Mouse (Mus musculus) left cerebral cortex, adult 2 months (tissue): ENCODE measurements around the gene Camta1. TPM values are rescaled to one million over a fixed set of nuclear protein-coding genes. Genes with fewer than 3 reads are reported as not detected.

Source experiments
- DNase-seq, 2 experiments: peaks; one replicate each; pipeline ENCODE4 v3.0.0; 2021 to 2022; ENCODE audit warnings: low spot score in 2 of 2, mixed read lengths in 1 of 2; ENCODE audit errors: extremely low spot score in 1 of 2
- H3K27ac ChIP-seq: fragments of 200-600 bp; 2 replicates; pipeline ENCODE4 v1.8.1; 2022
- H3K4me3 ChIP-seq: fragments of 200-600 bp; 2 replicates; pipeline ENCODE4 v1.8.1; 2022
- CTCF ChIP-seq: fragments of 200-600 bp; IDR thresholded peaks from 2 replicates; pipeline ENCODE4 v1.8.1; 2022; ENCODE audit warnings: antibody characterized with exemption, mild to moderate bottlenecking, moderate library complexity
- intact Hi-C: fragments of 180-260 bp; cut with DNase I; formaldehyde crosslinking; loops from one replicate; pipeline ENCODE4 v1.15.1; 2025
- total RNA-seq, 2 experiments: library from RNA; stranded (reverse); gene quantifications; 2 replicates each; pipeline ENCODE4 v1.2.3; 2021

The Camta1 gene
- total RNA-seq, 2 experiments from 2014 or later, result 242 to 255 TPM

- TF ChIP-seq CTCF, result no peak
- intact Hi-C loops, result no loop called here
- Histone ChIP-seq H3K4me3 (no peak overlapping the region), H3K27ac (no peak overlapping the region)
- DNase-seq, result no peak
These were observed 48.0 kb downstream of the Camta1 start for GRCm38 (mm10) chr4:151813711-151814110.

GRCm38 (mm10) chr4:151805685-151806084 lies 56.0 kb downstream of the Camta1 start:
- no peak for DNase-seq
- no peak for TF ChIP-seq CTCF
- intact Hi-C loops, result no loop called here
- no peak overlapping the region for H3K27ac ChIP-seq
- no peak overlapping the region for H3K4me3 ChIP-seq

GRCm38 (mm10) chr4:151805046-151805445 lies 56.6 kb downstream of the Camta1 start:
- TF ChIP-seq CTCF, result no peak
- intact Hi-C loops, result no loop called here
- no peak for DNase-seq
- no peak overlapping the region for H3K4me3 ChIP-seq
- H3K27ac ChIP-seq, result no peak overlapping the region

DNA sequence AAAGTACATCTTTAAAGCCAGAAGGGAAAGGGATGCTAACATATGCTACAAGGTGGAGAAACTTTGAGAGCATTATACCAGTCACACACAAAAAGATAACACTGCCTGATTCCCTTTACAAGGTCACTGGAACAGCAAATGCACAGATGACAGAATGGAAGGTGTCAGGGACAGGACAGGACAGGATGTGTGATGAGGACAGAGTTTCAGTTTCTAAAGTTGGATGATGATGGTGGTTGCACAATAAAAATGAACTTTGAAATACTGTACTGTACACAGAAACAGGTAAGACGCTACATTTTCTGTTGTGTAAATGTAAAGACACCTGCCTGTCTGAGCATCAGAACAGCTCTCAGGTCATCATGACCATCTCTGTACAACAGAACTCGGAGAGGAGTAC lies 57.5 kb downstream of the Camta1 start:
- Histone ChIP-seq H3K27ac (no peak overlapping the region), H3K4me3 (no peak overlapping the region)
- DNase-seq, result no peak
- no peak for TF ChIP-seq CTCF
- intact Hi-C loops, result no loop called here

GRCm38 (mm10) chr4:151798630-151799029 lies 63.0 kb downstream of the Camta1 start:
- Histone ChIP-seq H3K4me3 (no peak overlapping the region), H3K27ac (no peak overlapping the region)
- intact Hi-C loops, result no loop called here
- TF ChIP-seq CTCF, result no peak
- DNase-seq, result no peak

- no peak for TF ChIP-seq CTCF
- Histone ChIP-seq H3K27ac (no peak overlapping the region), H3K4me3 (no peak overlapping the region)
- intact Hi-C loops, result no loop called here
- DNase-seq, result no peak
These were observed 68.0 kb downstream of the Camta1 start for GRCm38 (mm10) chr4:151793694-151794093.

DNA sequence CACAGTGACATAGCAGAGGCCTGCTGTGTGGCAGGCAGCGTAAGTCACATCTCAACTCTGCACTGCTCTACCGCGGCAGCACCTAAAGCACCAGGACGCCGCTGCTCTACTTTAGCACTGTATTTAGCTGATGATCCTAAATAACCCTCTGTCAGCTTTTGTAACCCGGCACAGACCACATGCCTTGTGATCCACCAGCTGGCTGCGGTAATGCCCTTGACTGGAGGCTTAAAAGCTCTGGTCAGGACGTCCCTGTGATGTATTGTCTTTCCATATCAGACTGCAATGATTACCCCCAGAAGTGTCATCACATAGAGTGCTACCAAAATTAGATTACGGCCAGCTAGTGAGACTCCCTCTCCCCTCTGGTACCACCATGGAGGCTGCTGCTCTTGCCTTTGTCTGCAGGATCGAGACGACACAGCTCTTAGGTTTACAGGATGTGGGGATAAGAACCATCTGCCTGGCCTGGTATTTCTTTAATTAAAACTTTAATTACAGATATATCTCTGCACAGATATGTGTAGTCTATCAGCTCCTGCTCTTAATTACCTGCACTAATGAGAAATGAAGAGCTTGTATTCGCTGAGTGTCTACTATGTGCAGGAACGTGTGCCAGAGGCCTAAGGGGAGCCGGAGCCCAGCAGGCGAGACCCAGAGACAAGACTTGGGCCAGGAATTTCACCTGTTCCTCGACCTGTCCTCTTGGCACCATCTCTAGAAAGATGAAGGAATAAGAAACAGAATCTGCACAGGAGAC lies 74.5 kb downstream of the Camta1 start:
- DNase-seq, result no peak
- Histone ChIP-seq H3K4me3 (no peak overlapping the region), H3K27ac (no peak overlapping the region)
- TF ChIP-seq CTCF, result no peak
- intact Hi-C loops, result no loop called here

- DNase-seq, result no peak
- H3K4me3 ChIP-seq, result no peak overlapping the region
- H3K27ac ChIP-seq, result no peak overlapping the region
- TF ChIP-seq CTCF, result no peak
- intact Hi-C loops, result no loop called here
These were observed 81.2 kb downstream of the Camta1 start for GRCm38 (mm10) chr4:151780511-151780910.

DNA sequence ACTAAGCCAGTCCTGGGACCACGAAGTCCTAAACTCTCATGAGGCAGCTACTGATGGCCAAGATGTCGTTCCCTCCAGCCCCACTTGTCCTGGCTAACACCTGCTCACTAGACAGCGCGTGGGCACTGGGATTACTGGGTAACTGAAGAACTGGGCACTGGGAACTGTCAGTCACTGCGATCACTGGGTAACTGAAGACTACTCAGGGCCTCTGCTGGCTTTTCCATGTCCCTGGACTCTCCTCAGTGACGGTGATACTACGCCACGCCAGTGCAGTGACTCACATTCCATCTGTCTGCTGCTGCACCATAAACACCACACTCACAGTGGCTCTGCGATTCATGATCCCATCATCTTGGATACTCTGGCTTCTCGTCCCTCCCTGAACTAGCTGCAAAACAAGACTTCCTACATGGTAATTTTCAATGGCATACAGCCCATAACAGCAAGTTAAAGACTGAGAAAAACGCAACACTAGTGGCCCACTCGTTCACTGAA lies 81.7 kb downstream of the Camta1 start:
- DNase-seq, result no peak
- H3K27ac ChIP-seq, result no peak overlapping the region
- no peak for TF ChIP-seq CTCF
- intact Hi-C loops, result no loop called here
- no peak overlapping the region for H3K4me3 ChIP-seq

GRCm38 (mm10) chr4:151778511-151778910 lies 83.2 kb downstream of the Camta1 start:
- DNase-seq, result no peak
- intact Hi-C loops, result no loop called here
- peak; percentile 62 for TF ChIP-seq CTCF
- Histone ChIP-seq H3K27ac (no peak overlapping the region), H3K4me3 (no peak overlapping the region)

DNA sequence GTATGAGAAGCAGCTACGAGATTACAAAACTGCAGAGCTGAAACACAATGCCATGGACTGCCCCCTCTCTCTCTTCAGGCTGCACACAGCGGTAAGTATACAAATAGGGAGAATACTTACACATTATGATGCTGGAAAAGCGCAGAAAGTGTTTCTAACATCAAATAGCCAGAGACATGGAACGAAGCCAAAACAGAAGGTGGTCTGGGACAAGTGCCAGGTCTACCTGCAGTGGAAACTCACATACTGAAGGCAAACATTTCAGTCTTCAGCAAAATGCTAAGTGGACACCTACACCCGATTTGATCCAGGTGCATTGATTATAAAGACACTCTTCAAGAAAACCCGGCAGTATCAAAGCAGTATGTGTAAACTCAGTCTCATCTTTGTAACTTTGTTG lies 84.2 kb downstream of the Camta1 start:
- no peak for DNase-seq

GRCm38 (mm10) chr4:151775441-151775840 lies 86.2 kb downstream of the Camta1 start:
- Histone ChIP-seq H3K4me3 (no peak overlapping the region), H3K27ac (no peak overlapping the region)
- intact Hi-C loops, result no loop called here
- no peak for DNase-seq
- no peak for TF ChIP-seq CTCF

More for the DNA sequence above, 84.2 kb downstream of the Camta1 start:
- no peak overlapping the region for H3K27ac ChIP-seq
- no peak overlapping the region for H3K4me3 ChIP-seq
- no peak for TF ChIP-seq CTCF
- intact Hi-C loops, result no loop called here

GRCm38 (mm10) chr4:151773651-151774050 lies 88.0 kb downstream of the Camta1 start:
- no peak for DNase-seq
- no peak overlapping the region for H3K27ac ChIP-seq
- no peak for TF ChIP-seq CTCF
- intact Hi-C loops, result no loop called here
- no peak overlapping the region for H3K4me3 ChIP-seq
